In genomic region chr12:54187812-54188600, GRCm38 (mm10) we compare ENCODE assay signal across 7 mouse cellular contexts. TPM values are rescaled to one million over a fixed set of nuclear protein-coding genes. Genes with fewer than 3 reads are reported as not detected.
DNase-seq lines count a peak whose midpoint lies in the region; ATAC-seq lines count a peak whose summit lies in the region.

No protein-coding gene starts in this region.

- DNase-seq in adrenal gland, postnatal 10 days: peak; percentile 36
- DNase-seq in spleen, postnatal 4 days (ENCODE audit: low spot score in 2 of 2): no peak
- no peak for DNase-seq in left cerebral cortex, postnatal 36 days (ENCODE audit: low spot score in 2 of 2)

- H3K27me3 ChIP-seq in liver, embryonic 15.5 days: peaks cover 42% of the 10 kb centered on the region
- no peaks in the 10 kb centered on the region for H3K27me3 ChIP-seq in forebrain, embryonic 16.5 days (replicated peaks; ENCODE audit: control insufficient read depth, insufficient read depth, low read length)

- no peaks in the 10 kb centered on the region for H3K36me3 ChIP-seq in liver, embryonic 15.5 days (replicated peaks)
- H3K36me3 ChIP-seq in forebrain, embryonic 16.5 days (ENCODE audit: control insufficient read depth, insufficient read depth): no peaks in the 10 kb centered on the region

- no peak overlapping the region for H3K9ac ChIP-seq in liver, embryonic 15.5 days
- no peak overlapping the region for H3K9ac ChIP-seq in forebrain, embryonic 16.5 days (replicated peaks; ENCODE audit: low read depth, low read length)

- peaks cover 34% of the 10 kb centered on the region for H3K4me1 ChIP-seq in liver, embryonic 15.5 days (replicated peaks)
- peaks cover 27% of the 10 kb centered on the region for H3K4me1 ChIP-seq in forebrain, embryonic 16.5 days (replicated peaks; ENCODE audit: control insufficient read depth, insufficient read depth, low read length)

- WGBS in liver, embryonic 15.5 days (ENCODE audit: insufficient replicate concordance): 11% methylated on average over 17 of the region's 17 CpGs
- WGBS in forebrain, embryonic 16.5 days: 78% methylated on average over 17 of the region's 17 CpGs

- H3K27ac ChIP-seq in liver, embryonic 15.5 days (replicated peaks): no peak overlapping the region
- H3K27ac ChIP-seq in forebrain, embryonic 16.5 days (ENCODE audit: low read length): no peak overlapping the region

- H3K9me3 ChIP-seq in liver, embryonic 15.5 days (replicated peaks): no peaks in the 10 kb centered on the region
- no peaks in the 10 kb centered on the region for H3K9me3 ChIP-seq in forebrain, embryonic 16.5 days (ENCODE audit: control insufficient read depth, low read length)

- no peak overlapping the region for H3K4me3 ChIP-seq in liver, embryonic 15.5 days (replicated peaks)
- H3K4me3 ChIP-seq in forebrain, embryonic 16.5 days (replicated peaks; ENCODE audit: low read length): no peak overlapping the region

- peak overlapping the region; percentile 1; the same call in 1 of the 2 replicates for H3K4me2 ChIP-seq in liver, embryonic 15.5 days
- H3K4me2 ChIP-seq in forebrain, embryonic 16.5 days (ENCODE audit: low read length): no peak overlapping the region

- intact Hi-C loops in left cerebral cortex, postnatal 36 days (cut with DNase I): no loop called here

- ATAC-seq in CD4-positive, CD25-positive, alpha-beta regulatory T cell, adult 4 months: peak; percentile 17
- ATAC-seq in hematopoietic stem cell, adult 5-6 weeks (replicated peaks in 1 of 2; ENCODE audit: insufficient read depth in 1 of 2, low FRiP score in 2 of 2, low TSS enrichment in 1 of 2, low read depth in 1 of 2, poor library complexity in 2 of 2, severe bottlenecking in 2 of 2): peak; percentile 35 to 44
- no peak for ATAC-seq in liver, embryonic 15.5 days (ENCODE audit: insufficient read depth)
- ATAC-seq in forebrain, embryonic 16.5 days: no peak

RNA-seq across cellular contexts. Expression of gene Egln3, which starts 15.7 kb away (rescaled TPM):
- polyA plus RNA-seq in CD4-positive, CD25-positive, alpha-beta regulatory T cell, adult 4 months (2017; shearing (Covaris generic)): 1 to 10 TPM; 1.7 TPM
- total RNA-seq in adrenal gland, postnatal 10 days (2021): 1 to 10 TPM; 6.1 to 7.3 TPM
- 15.8 and 18.0 TPM in 2 replicates for total RNA-seq in hematopoietic stem cell, adult 5-6 weeks (2017)
- polyA plus RNA-seq in liver, embryonic 15.5 days (2015; fragmentation: Nextera tagmentation; extraction: Ambion mirVana): 2.3 and 3.5 TPM in 2 replicates
- polyA plus RNA-seq in forebrain, embryonic 16.5 days (2015; fragmentation: Nextera tagmentation; extraction: Ambion mirVana): 7.1 and 8.7 TPM in 2 replicates
- 1 to 10 TPM; 9.1 to 9.9 TPM for total RNA-seq in left cerebral cortex, postnatal 36 days (2021)

Comparison
In these comparisons a context has a peak if more than half of its experiments do, and no peak if none do; other contexts are left out.
1. ATAC-seq: peak in CD4-positive, CD25-positive, alpha-beta regulatory T cell, adult 4 months (single experiment) and hematopoietic stem cell, adult 5-6 weeks (2 of 2); none in liver, embryonic 15.5 days (single experiment) and forebrain, embryonic 16.5 days (single experiment).